Mouse (Mus musculus) intestine, embryonic 15.5 days (tissue): ENCODE measurements at regions not wholly inside any gene's neighbourhood (a gene's known extent, or its start where the extent isn't known, plus 50 kb on each side); places are given as distances from the start of the nearest gene placed in this dataset.

Source experiments
- ATAC-seq: fragments of 200-750 bp; cut with Nextera tagmentation; 2 replicates; pipeline ENCODE4 v1.8.0; 2017; ENCODE audit warnings: moderate TSS enrichment, moderate library complexity
- H3K27ac ChIP-seq: fragments of 300-500 bp; sonication (generic); 2 replicates; pipeline ENCODE4 v1.5.1; 2015; ENCODE audit warnings: mild to moderate bottlenecking, inconsistent platforms
- H3K27me3 ChIP-seq: fragments of 300-500 bp; sonication (generic); replicated peaks from 2 replicates; pipeline ENCODE4 v1.6.1; 2015; ENCODE audit warnings: inconsistent platforms
- H3K36me3 ChIP-seq: fragments of 300-500 bp; sonication (generic); 2 replicates; pipeline ENCODE4 v1.6.1; 2015; ENCODE audit warnings: inconsistent platforms
- H3K4me1 ChIP-seq: fragments of 300-500 bp; sonication (generic); replicated peaks from 2 replicates; pipeline ENCODE4 v1.6.1; 2015; ENCODE audit warnings: inconsistent platforms
- H3K4me2 ChIP-seq: fragments of 300-500 bp; sonication (generic); replicated peaks from 2 replicates; pipeline ENCODE4 v1.6.1; 2015; ENCODE audit warnings: mild to moderate bottlenecking, inconsistent platforms
- H3K4me3 ChIP-seq: fragments of 300-500 bp; sonication (generic); replicated peaks from 2 replicates; pipeline ENCODE4 v1.5.1; 2015; ENCODE audit warnings: inconsistent platforms
- H3K9ac ChIP-seq: fragments of 300-500 bp; sonication (generic); 2 replicates; pipeline ENCODE4 v1.6.1; 2015; ENCODE audit warnings: inconsistent platforms
- H3K9me3 ChIP-seq: fragments of 300-500 bp; sonication (generic); 2 replicates; pipeline ENCODE4 v1.6.1; 2016; ENCODE audit warnings: inconsistent platforms
- WGBS: fragments of 180-500 bp; shearing (Covaris S2); methylation state at CpG from one replicate; pipeline ENCODE4 v1.1.7; 2015; 5-methylcytosine and 5-hydroxymethylcytosine counted together

GRCm38 (mm10) chr1:16007809-16008208 lies 85.3 kb downstream of the 4930444P10Rik start:
- Histone ChIP-seq H3K9me3 (no peaks in the 10 kb centered on the region), H3K9ac (no peak overlapping the region), H3K4me3 (no peak overlapping the region), H3K36me3 (no peaks in the 10 kb centered on the region), H3K27ac (no peak overlapping the region), H3K4me2 (no peak overlapping the region), H3K27me3 (no peaks in the 10 kb centered on the region), H3K4me1 (no peaks in the 10 kb centered on the region)
- no peak for ATAC-seq
- 79% methylated on average over 3 of the region's 3 CpGs for WGBS

- Histone ChIP-seq H3K9me3 (no peaks in the 10 kb centered on the region), H3K27me3 (no peaks in the 10 kb centered on the region), H3K4me1 (no peaks in the 10 kb centered on the region), H3K4me3 (no peak overlapping the region), H3K4me2 (no peak overlapping the region), H3K36me3 (no peaks in the 10 kb centered on the region), H3K27ac (no peak overlapping the region), H3K9ac (no peak overlapping the region)
- 76% methylated on average over 2 of the region's 2 CpGs for WGBS
- ATAC-seq, result no peak
Observed at GRCm38 (mm10) chr1:16006888-16007287, 86.2 kb downstream of the 4930444P10Rik start.

GRCm38 (mm10) chr1:15997135-15997534 lies 96.0 kb downstream of the 4930444P10Rik start:
- no peak overlapping the region for H3K4me3 ChIP-seq
- no peak overlapping the region for H3K4me2 ChIP-seq
- H3K27me3 ChIP-seq, result no peaks in the 10 kb centered on the region
- no peak overlapping the region for H3K9ac ChIP-seq
- no peaks in the 10 kb centered on the region for H3K4me1 ChIP-seq
- no peaks in the 10 kb centered on the region for H3K36me3 ChIP-seq
- H3K27ac ChIP-seq, result no peak overlapping the region
- no peaks in the 10 kb centered on the region for H3K9me3 ChIP-seq
- no peak for ATAC-seq
- WGBS, result 84% methylated on average over 5 of the region's 5 CpGs

GRCm38 (mm10) chr1:15996341-15996740 lies 96.8 kb downstream of the 4930444P10Rik start:
- Histone ChIP-seq H3K4me1 (no peaks in the 10 kb centered on the region), H3K4me2 (no peak overlapping the region), H3K36me3 (no peaks in the 10 kb centered on the region), H3K4me3 (no peak overlapping the region), H3K27ac (no peak overlapping the region), H3K9me3 (no peaks in the 10 kb centered on the region), H3K9ac (no peak overlapping the region), H3K27me3 (no peaks in the 10 kb centered on the region)
- 52% methylated on average over 2 of the region's 2 CpGs for WGBS
- no peak for ATAC-seq

GRCm38 (mm10) chr1:15993561-15994410 lies 99.3 kb downstream of the 4930444P10Rik start:
- no peak overlapping the region for H3K4me3 ChIP-seq
- no peaks in the 10 kb centered on the region for H3K9me3 ChIP-seq
- H3K27me3 ChIP-seq, result no peaks in the 10 kb centered on the region
- H3K36me3 ChIP-seq, result no peaks in the 10 kb centered on the region
- ATAC-seq, result no peak
- no peaks in the 10 kb centered on the region; the same call in 1 of the 2 replicates for H3K4me1 ChIP-seq
- no peak overlapping the region for H3K27ac ChIP-seq
- no peak overlapping the region for H3K4me2 ChIP-seq
- H3K9ac ChIP-seq, result no peak overlapping the region
- WGBS, result 61% methylated on average over 4 of the region's 4 CpGs

- Histone ChIP-seq H3K4me1 (no peaks in the 10 kb centered on the region; the same call in 1 of the 2 replicates), H3K9ac (no peak overlapping the region), H3K4me2 (no peak overlapping the region), H3K27me3 (no peaks in the 10 kb centered on the region), H3K4me3 (no peak overlapping the region), H3K9me3 (no peaks in the 10 kb centered on the region), H3K27ac (0 out of 2 replicates have a peak overlapping the region, but pooled peaks have one; percentile 10), H3K36me3 (no peaks in the 10 kb centered on the region)
- 38% methylated on average over 2 of the region's 2 CpGs for WGBS
- no peak for ATAC-seq
Observed at GRCm38 (mm10) chr1:15990982-15991381, 102.1 kb downstream of the 4930444P10Rik start.

GRCm38 (mm10) chr1:15985579-15985978 lies 107.5 kb downstream of the 4930444P10Rik start:
- no peak overlapping the region for H3K9ac ChIP-seq
- no peaks in the 10 kb centered on the region for H3K27me3 ChIP-seq
- no peak overlapping the region for H3K4me3 ChIP-seq
- H3K4me1 ChIP-seq, result no peaks in the 10 kb centered on the region
- H3K27ac ChIP-seq, result no peak overlapping the region
- ATAC-seq, result no peak
- H3K9me3 ChIP-seq, result no peaks in the 10 kb centered on the region
- H3K4me2 ChIP-seq, result no peak overlapping the region
- no peaks in the 10 kb centered on the region for H3K36me3 ChIP-seq
- 67% methylated on average over 3 of the region's 3 CpGs for WGBS

GRCm38 (mm10) chr1:15979333-15979732 lies 113.8 kb downstream of the 4930444P10Rik start:
- no peak overlapping the region for H3K27ac ChIP-seq
- H3K4me2 ChIP-seq, result no peak overlapping the region
- no peak overlapping the region for H3K9ac ChIP-seq
- no peaks in the 10 kb centered on the region for H3K36me3 ChIP-seq
- no peak overlapping the region for H3K4me3 ChIP-seq
- no peaks in the 10 kb centered on the region for H3K4me1 ChIP-seq
- no peaks in the 10 kb centered on the region for H3K9me3 ChIP-seq
- no peaks in the 10 kb centered on the region for H3K27me3 ChIP-seq
- ATAC-seq, result peak; percentile 20; the same call in 1 of the 2 replicates

GRCm38 (mm10) chr1:15959578-15959977 lies 133.5 kb downstream of the 4930444P10Rik start:
- WGBS, result 77% methylated on average over 2 of the region's 2 CpGs
- Histone ChIP-seq H3K4me1 (no peaks in the 10 kb centered on the region), H3K4me3 (no peak overlapping the region), H3K9me3 (no peaks in the 10 kb centered on the region), H3K36me3 (no peaks in the 10 kb centered on the region), H3K27me3 (no peaks in the 10 kb centered on the region), H3K9ac (no peak overlapping the region), H3K4me2 (no peak overlapping the region), H3K27ac (no peak overlapping the region)
- no peak for ATAC-seq

GRCm38 (mm10) chr1:15958661-15959060 lies 134.5 kb downstream of the 4930444P10Rik start:
- WGBS, result 92% methylated on average over 1 of the region's 1 CpGs
- Histone ChIP-seq H3K9me3 (no peaks in the 10 kb centered on the region), H3K36me3 (no peaks in the 10 kb centered on the region), H3K27me3 (no peaks in the 10 kb centered on the region), H3K4me1 (no peaks in the 10 kb centered on the region), H3K9ac (no peak overlapping the region), H3K4me2 (no peak overlapping the region), H3K4me3 (no peak overlapping the region), H3K27ac (no peak overlapping the region)
- no peak for ATAC-seq

GRCm38 (mm10) chr1:15943662-15944061 lies 149.5 kb downstream of the 4930444P10Rik start:
- Histone ChIP-seq H3K4me2 (no peak overlapping the region), H3K4me1 (no peaks in the 10 kb centered on the region), H3K36me3 (no peaks in the 10 kb centered on the region), H3K27me3 (no peaks in the 10 kb centered on the region), H3K9me3 (no peaks in the 10 kb centered on the region), H3K4me3 (no peak overlapping the region), H3K27ac (no peak overlapping the region), H3K9ac (no peak overlapping the region)
- ATAC-seq, result no peak
- WGBS, result 75% methylated on average over 4 of the region's 4 CpGs

GRCm38 (mm10) chr1:15943041-15943440 lies 150.1 kb downstream of the 4930444P10Rik start:
- WGBS, result 76% methylated on average over 1 of the region's 1 CpGs
- no peak for ATAC-seq
- no peaks in the 10 kb centered on the region for H3K36me3 ChIP-seq
- H3K4me3 ChIP-seq, result no peak overlapping the region
- no peaks in the 10 kb centered on the region for H3K4me1 ChIP-seq
- no peaks in the 10 kb centered on the region for H3K9me3 ChIP-seq
- no peak overlapping the region for H3K9ac ChIP-seq
- no peaks in the 10 kb centered on the region for H3K27me3 ChIP-seq
- no peak overlapping the region for H3K27ac ChIP-seq
- no peak overlapping the region for H3K4me2 ChIP-seq
